8 mouse cellular contexts compared by ENCODE assay signal in the genomic region with DNA sequence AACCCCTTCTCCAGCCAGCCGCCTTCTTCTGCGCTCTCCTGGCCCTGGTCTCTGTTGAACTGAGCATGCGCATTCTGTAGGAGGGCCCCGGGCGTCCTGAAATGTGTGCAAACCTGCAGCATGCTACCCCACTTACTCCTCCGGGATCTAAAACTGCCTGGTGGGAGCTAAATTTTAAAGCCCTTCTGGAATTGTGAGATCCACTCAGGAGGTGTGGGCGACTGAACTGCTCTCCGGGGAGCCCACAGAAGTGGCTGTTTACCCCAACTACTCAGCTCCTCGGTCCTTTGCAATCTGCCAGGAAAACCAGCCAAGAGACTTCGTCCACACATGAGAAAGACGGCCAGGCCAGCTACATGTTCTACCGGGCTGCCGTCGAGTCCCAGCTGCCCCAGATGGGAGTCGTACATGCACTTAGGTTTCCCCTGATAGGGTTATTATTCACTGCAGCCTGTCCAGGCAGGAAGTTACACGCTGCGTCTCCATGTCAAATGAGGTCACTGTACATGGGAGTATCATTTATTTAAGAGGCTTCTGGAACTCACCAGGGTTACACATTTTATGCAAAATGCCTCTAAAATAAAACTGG. TPM values are rescaled to one million over a fixed set of nuclear protein-coding genes. Genes with fewer than 3 reads are reported as not detected.
DNase-seq lines count a peak whose midpoint lies in the region; ATAC-seq and TF ChIP-seq lines count a peak whose summit lies in the region.
"Had no signal": no experiment of that assay in that cellular context is flagged by ENCODE, and none has a peak within 500 bp of the region (broad histone marks: within the 10 kb centered on the region; RNA-seq: fewer than 3 reads in every experiment).

No protein-coding gene starts in this region.

- no peak overlapping the region for H3K4me3 ChIP-seq in lung, embryonic 14.5 days (ENCODE audit: low read depth, low read length)
- H3K4me3 ChIP-seq in intestine, embryonic 16.5 days (ENCODE audit: low read length): no peak overlapping the region
- H3K4me3 ChIP-seq in hindbrain, embryonic 10.5 days: no peak overlapping the region

- H3K9ac ChIP-seq in lung, embryonic 14.5 days: no peak overlapping the region
- H3K9ac ChIP-seq in intestine, embryonic 16.5 days (ENCODE audit: low read depth, low read length): no peak overlapping the region

- 56% methylated on average over 17 of the region's 17 CpGs for WGBS in lung, embryonic 14.5 days
- WGBS in intestine, embryonic 16.5 days: 60% methylated on average over 17 of the region's 17 CpGs
- 81% methylated on average over 17 of the region's 17 CpGs for WGBS in hindbrain, embryonic 10.5 days

- ATAC-seq in lung, embryonic 14.5 days (ENCODE audit: insufficient read depth): no peak; the same call in 1 of the 2 replicates
- peak; percentile 64; the same call in 1 of the 2 replicates for ATAC-seq in intestine, embryonic 16.5 days
- no peak for ATAC-seq in erythroblast, adult 5-6 weeks (replicated peaks; ENCODE audit: low FRiP score, poor library complexity, severe bottlenecking)

- H3K4me2 ChIP-seq in lung, embryonic 14.5 days: no peak overlapping the region
- H3K4me2 ChIP-seq in intestine, embryonic 16.5 days (ENCODE audit: low read depth, low read length): no peak overlapping the region

- H3K36me3 ChIP-seq in lung, embryonic 14.5 days (ENCODE audit: insufficient read depth): no peaks in the 10 kb centered on the region
- no peaks in the 10 kb centered on the region for H3K36me3 ChIP-seq in intestine, embryonic 16.5 days (ENCODE audit: control insufficient read depth, insufficient read depth, low read length)
- H3K36me3 ChIP-seq in hindbrain, embryonic 10.5 days: peaks cover 14% of the 10 kb centered on the region
- H3K36me3 ChIP-seq: G1E had no signal

- no peaks in the 10 kb centered on the region for H3K27me3 ChIP-seq in lung, embryonic 14.5 days (ENCODE audit: insufficient read depth, low read length)
- no peaks in the 10 kb centered on the region for H3K27me3 ChIP-seq in intestine, embryonic 16.5 days (replicated peaks; ENCODE audit: control insufficient read depth, insufficient read depth, low read length)
- no peaks in the 10 kb centered on the region for H3K27me3 ChIP-seq in hindbrain, embryonic 10.5 days (ENCODE audit: insufficient read depth, poor library complexity, severe bottlenecking)

- no peaks in the 10 kb centered on the region for H3K9me3 ChIP-seq in lung, embryonic 14.5 days (ENCODE audit: low read depth, low read length)
- H3K9me3 ChIP-seq in intestine, embryonic 16.5 days (ENCODE audit: control insufficient read depth, low read length): no peaks in the 10 kb centered on the region
- no peaks in the 10 kb centered on the region for H3K9me3 ChIP-seq in hindbrain, embryonic 10.5 days

- TF ChIP-seq CTCF in lung, embryonic 14.5 days (IDR thresholded peaks at IDR 0.05; ENCODE audit: low read depth): no peak

- no peak overlapping the region for H3K27ac ChIP-seq in lung, embryonic 14.5 days (ENCODE audit: low read depth)
- H3K27ac ChIP-seq in intestine, embryonic 16.5 days (ENCODE audit: low read length): 0 out of 2 replicates have a peak overlapping the region, but pooled peaks have one; percentile 28
- no peak overlapping the region for H3K27ac ChIP-seq in hindbrain, embryonic 10.5 days

- intact Hi-C loops in gastrocnemius, postnatal 36 days (cut with DNase I): loop anchor here (5.0 kb wide), 1 partner anchor 46 kb away; no protein-coding TSS in a partner anchor

- H3K4me1 ChIP-seq in lung, embryonic 14.5 days (ENCODE audit: insufficient read depth): no peaks in the 10 kb centered on the region
- 0 out of 2 replicates have a peak, but pooled peaks cover 4% of the 10 kb centered on the region for H3K4me1 ChIP-seq in intestine, embryonic 16.5 days (ENCODE audit: control insufficient read depth, insufficient read depth, low read length)
- peaks cover 4% of the 10 kb centered on the region; the same call in 1 of the 2 replicates for H3K4me1 ChIP-seq in hindbrain, embryonic 10.5 days (replicated peaks)

- DNase-seq in lung, embryonic 14.5 days: peak; percentile 13
- DNase-seq in lung, postnatal 4 days: no peak
- peak; percentile 45 to 57 for DNase-seq in gastrocnemius, postnatal 36 days
- peak; percentile 73 for DNase-seq in right cerebral cortex, postnatal 25 days
- no peak for DNase-seq in hindbrain, embryonic 10.5 days (ENCODE audit: low spot score)

RNA-seq across cellular contexts. Expression of gene 1700019N19Rik, which starts 22.3 kb away (rescaled TPM):
- not detected in 2 replicates for polyA plus RNA-seq in lung, embryonic 14.5 days (2014; fragmentation: Nextera tagmentation; extraction: Ambion mirVana)
- not detected for total RNA-seq in gastrocnemius, postnatal 36 days (2021)
- not detected in 2 replicates for polyA plus RNA-seq in intestine, embryonic 16.5 days (2015; fragmentation: Nextera tagmentation; extraction: Ambion mirVana)
- not detected in 2 replicates for total RNA-seq in erythroblast, adult 5-6 weeks (2015; ENCODE audit: low replicate concordance)
- not detected in 2 replicates for total RNA-seq in erythroblast, adult 5-6 weeks (2017; ENCODE audit: low replicate concordance)
- polyA plus RNA-seq in hindbrain, embryonic 10.5 days (2016; fragmentation: Nextera tagmentation; extraction: Ambion mirVana): 0.16 TPM in 1 of 2 replicates, not detected in the other
- total RNA-seq: G1E had no signal
- polyA plus RNA-seq: G1E had no signal

RNA-seq across cellular contexts. Expression of gene Pnliprp2, which starts 57.0 kb away (rescaled TPM):
- polyA plus RNA-seq in lung, embryonic 14.5 days (2014; fragmentation: Nextera tagmentation; extraction: Ambion mirVana): 0.35 and 0.38 TPM in 2 replicates
- total RNA-seq in gastrocnemius, postnatal 36 days (2021): not detected
- 13.6 and 25.5 TPM in 2 replicates for polyA plus RNA-seq in intestine, embryonic 16.5 days (2015; fragmentation: Nextera tagmentation; extraction: Ambion mirVana)
- not detected in 2 replicates for total RNA-seq in erythroblast, adult 5-6 weeks (2015; ENCODE audit: low replicate concordance)
- total RNA-seq in erythroblast, adult 5-6 weeks (2017; ENCODE audit: low replicate concordance): not detected in 2 replicates
- polyA plus RNA-seq in hindbrain, embryonic 10.5 days (2016; fragmentation: Nextera tagmentation; extraction: Ambion mirVana): not detected in 2 replicates
- total RNA-seq: G1E had no signal
- polyA plus RNA-seq: G1E had no signal

Comparison
In these comparisons a context has a peak if more than half of its experiments do, and no peak if none do; other contexts are left out.
1. DNase-seq: peak in lung, embryonic 14.5 days (single experiment), gastrocnemius, postnatal 36 days (2 of 2) and right cerebral cortex, postnatal 25 days (single experiment); none in lung, postnatal 4 days (0 of 2) and hindbrain, embryonic 10.5 days (single experiment).
2. RNA of gene Pnliprp2, which starts 57.0 kb away (polyA plus RNA-seq): 13.6 to 25.5 TPM in intestine, embryonic 16.5 days; 0.35 to 0.38 TPM in lung, embryonic 14.5 days and not detected in hindbrain, embryonic 10.5 days; every median in the first group is over 10 times any median in the second.